Mouse (Mus musculus) neural tube, embryonic 11.5 days (tissue): Measurements from ENCODE around the gene Crebl2. TPM values are rescaled to one million over a fixed set of nuclear protein-coding genes. Genes with fewer than 3 reads are reported as not detected.

ENCODE experiments used
- ATAC-seq: fragments of 200-750 bp; cut with Nextera tagmentation; 2 replicates; pipeline ENCODE4 v1.8.0; 2017; ENCODE audit warnings: moderate number of reproducible peaks, mild to moderate bottlenecking, moderate TSS enrichment, moderate library complexity; ENCODE audit not compliant: insufficient read depth, low FRiP score, low TSS enrichment
- DNase-seq: peaks from one replicate; pipeline ENCODE4 v3.0.0-alpha.2; 2015; ENCODE audit warnings: low spot score
- H3K27ac ChIP-seq: fragments of 300-500 bp; sonication (generic); 2 replicates; pipeline ENCODE4 v1.5.1; 2014; ENCODE audit warnings: low read depth, mild to moderate bottlenecking, low read length
- H3K27me3 ChIP-seq: fragments of 300-500 bp; sonication (generic); 2 replicates; pipeline ENCODE4 v1.6.1; 2014; ENCODE audit warnings: mild to moderate bottlenecking, low read length, mixed read lengths; ENCODE audit not compliant: control insufficient read depth, insufficient read depth
- H3K36me3 ChIP-seq: fragments of 300-500 bp; sonication (generic); 2 replicates; pipeline ENCODE4 v1.6.1; 2014; ENCODE audit warnings: mild to moderate bottlenecking, low read length, moderate library complexity, mixed read lengths; ENCODE audit not compliant: control insufficient read depth, insufficient read depth
- H3K4me1 ChIP-seq: fragments of 300-500 bp; sonication (generic); 2 replicates; pipeline ENCODE4 v1.6.1; 2014; ENCODE audit warnings: low read length, mixed read lengths; ENCODE audit not compliant: control insufficient read depth, insufficient read depth
- H3K4me2 ChIP-seq: fragments of 300-500 bp; sonication (generic); 2 replicates; pipeline ENCODE4 v1.6.1; 2014; ENCODE audit warnings: low read depth, mild to moderate bottlenecking, moderate library complexity
- H3K4me3 ChIP-seq: fragments of 300-500 bp; sonication (generic); 2 replicates; pipeline ENCODE4 v1.5.1; 2014; ENCODE audit warnings: low read depth, low read length
- H3K9ac ChIP-seq: fragments of 300-500 bp; sonication (generic); 2 replicates; pipeline ENCODE4 v1.6.1; 2014; ENCODE audit warnings: mild to moderate bottlenecking, low read length
- H3K9me3 ChIP-seq: fragments of 300-500 bp; sonication (generic); 2 replicates; pipeline ENCODE4 v1.6.1; 2016; ENCODE audit warnings: low read length; ENCODE audit not compliant: control insufficient read depth
- WGBS: fragments of 180-500 bp; shearing (Covaris S2); extraction: QIAGEN DNeasy Blood & Tissue Kit; methylation state at CpG from one replicate; pipeline ENCODE4 v1.1.7; 2014; 5-methylcytosine and 5-hydroxymethylcytosine counted together
- polyA plus RNA-seq: library from polyadenylated mRNA; unstranded; fragments of >200 nt; fragmentation: Nextera tagmentation; extraction: Ambion mirVana; gene quantifications from 2 replicates; pipeline ENCODE4 v1.2.1, GENCODE M21; 2014

Crebl2 gene
- polyA plus RNA-seq, 1 experiment from 2014 or later, result 1.5 TPM

GRCm38 (mm10) chr6:134813066-134813465 is 16.9 kb upstream of the Crebl2 start:
- H3K4me3 ChIP-seq, result no peak overlapping the region
- no peak for DNase-seq
- no peak overlapping the region for H3K9ac ChIP-seq
- ATAC-seq, result no peak
- H3K27me3 ChIP-seq, result no peaks in the 10 kb centered on the region
- no peak overlapping the region for H3K4me2 ChIP-seq
- no peaks in the 10 kb centered on the region for H3K9me3 ChIP-seq
- H3K4me1 ChIP-seq, result no peaks in the 10 kb centered on the region
- 74% methylated on average over 1 of the region's 1 CpGs for WGBS
- no peak overlapping the region for H3K27ac ChIP-seq
- no peaks in the 10 kb centered on the region for H3K36me3 ChIP-seq

- no peak for DNase-seq
- no peak overlapping the region for H3K4me2 ChIP-seq
- H3K4me1 ChIP-seq, result no peaks in the 10 kb centered on the region
- ATAC-seq, result no peak
- no peak overlapping the region for H3K9ac ChIP-seq
- no peaks in the 10 kb centered on the region for H3K9me3 ChIP-seq
- no peak overlapping the region for H3K27ac ChIP-seq
- no peaks in the 10 kb centered on the region for H3K27me3 ChIP-seq
- H3K36me3 ChIP-seq, result no peaks in the 10 kb centered on the region
- 76% methylated on average over 12 of the region's 12 CpGs for WGBS
- H3K4me3 ChIP-seq, result no peak overlapping the region
Observed at GRCm38 (mm10) chr6:134817051-134817928, 12.7 kb upstream of the Crebl2 start.

- Histone ChIP-seq H3K27ac (no peak overlapping the region), H3K4me1 (no peaks in the 10 kb centered on the region), H3K4me2 (no peak overlapping the region), H3K36me3 (no peaks in the 10 kb centered on the region), H3K27me3 (no peaks in the 10 kb centered on the region), H3K4me3 (no peak overlapping the region), H3K9me3 (no peaks in the 10 kb centered on the region), H3K9ac (no peak overlapping the region)
- DNase-seq (no peak), ATAC-seq (no peak)
- WGBS, result 54% methylated on average over 5 of the region's 5 CpGs
Observed at GRCm38 (mm10) chr6:134819741-134820140, 10.2 kb upstream of the Crebl2 start.

GRCm38 (mm10) chr6:134820411-134820810 is 9.5 kb upstream of the Crebl2 start:
- Histone ChIP-seq H3K9ac (no peak overlapping the region), H3K36me3 (no peaks in the 10 kb centered on the region), H3K27me3 (no peaks in the 10 kb centered on the region), H3K9me3 (no peaks in the 10 kb centered on the region), H3K4me1 (no peaks in the 10 kb centered on the region), H3K4me2 (no peak overlapping the region), H3K4me3 (no peak overlapping the region), H3K27ac (no peak overlapping the region)
- no peak for ATAC-seq
- DNase-seq, result no peak
- WGBS, result 57% methylated on average over 6 of the region's 6 CpGs

GRCm38 (mm10) chr6:134822844-134823243 is 7.1 kb upstream of the Crebl2 start:
- no peaks in the 10 kb centered on the region for H3K4me1 ChIP-seq
- ATAC-seq, result no peak
- no peak for DNase-seq
- no peaks in the 10 kb centered on the region for H3K36me3 ChIP-seq
- no peaks in the 10 kb centered on the region for H3K9me3 ChIP-seq
- H3K4me3 ChIP-seq, result no peak overlapping the region
- no peak overlapping the region for H3K4me2 ChIP-seq
- H3K27ac ChIP-seq, result no peak overlapping the region
- no peak overlapping the region for H3K9ac ChIP-seq
- 67% methylated on average over 10 of the region's 10 CpGs for WGBS
- H3K27me3 ChIP-seq, result no peaks in the 10 kb centered on the region

GRCm38 (mm10) chr6:134830776-134831175 is 822 bp downstream of the Crebl2 start:
- 3% methylated on average over 10 of the region's 10 CpGs for WGBS
- H3K4me1 ChIP-seq, result no peaks in the 10 kb centered on the region; the same call in 1 of the 2 replicates
- H3K27ac ChIP-seq, result no peak overlapping the region
- H3K27me3 ChIP-seq, result no peaks in the 10 kb centered on the region
- no peak; the same call in 1 of the 2 replicates for ATAC-seq
- no peak for DNase-seq
- no peaks in the 10 kb centered on the region for H3K36me3 ChIP-seq
- peak overlapping the region; percentile 61 for H3K9ac ChIP-seq
- H3K9me3 ChIP-seq, result no peaks in the 10 kb centered on the region
- peak overlapping the region; percentile 46 for H3K4me3 ChIP-seq
- peak overlapping the region; percentile 76 for H3K4me2 ChIP-seq

- no peaks in the 10 kb centered on the region for H3K27me3 ChIP-seq
- H3K4me3 ChIP-seq, result no peak overlapping the region
- no peaks in the 10 kb centered on the region for H3K36me3 ChIP-seq
- H3K4me2 ChIP-seq, result no peak overlapping the region
- DNase-seq (no peak), ATAC-seq (no peak)
- H3K9ac ChIP-seq, result no peak overlapping the region
- no peak overlapping the region for H3K27ac ChIP-seq
- 80% methylated on average over 9 of the region's 9 CpGs for WGBS
- H3K4me1 ChIP-seq, result no peaks in the 10 kb centered on the region; the same call in 1 of the 2 replicates
- no peaks in the 10 kb centered on the region for H3K9me3 ChIP-seq
Observed at GRCm38 (mm10) chr6:134834585-134835251, 4.8 kb downstream of the Crebl2 start.

- Histone ChIP-seq H3K4me2 (no peak overlapping the region), H3K4me3 (no peak overlapping the region), H3K4me1 (no peaks in the 10 kb centered on the region), H3K36me3 (no peaks in the 10 kb centered on the region), H3K27me3 (no peaks in the 10 kb centered on the region), H3K9me3 (no peaks in the 10 kb centered on the region), H3K9ac (no peak overlapping the region), H3K27ac (no peak overlapping the region)
- ATAC-seq (no peak), DNase-seq (no peak)
- 86% methylated on average over 4 of the region's 4 CpGs for WGBS
Observed at GRCm38 (mm10) chr6:134838111-134838510, 8.2 kb downstream of the Crebl2 start.

- Histone ChIP-seq H3K4me2 (no peak overlapping the region), H3K27me3 (no peaks in the 10 kb centered on the region), H3K4me1 (no peaks in the 10 kb centered on the region), H3K36me3 (no peaks in the 10 kb centered on the region), H3K27ac (no peak overlapping the region), H3K4me3 (no peak overlapping the region), H3K9me3 (no peaks in the 10 kb centered on the region), H3K9ac (no peak overlapping the region)
- 75% methylated on average over 2 of the region's 2 CpGs for WGBS
- DNase-seq (no peak), ATAC-seq (no peak)
Observed at GRCm38 (mm10) chr6:134840346-134840745, 10.4 kb downstream of the Crebl2 start.
